Mouse (Mus musculus): Measurements from ENCODE around the gene Ttpal.

Ttpal gene

GRCm38 (mm10) chr2:163602101-163602971 lies at the start of gene Ttpal:
Gene Ttpal, plus strand, starts transcription at chr2:163602314.
- DNase-seq (ENCODE audit: low spot score in 2 of 2), result peak; percentile 71 to 80

GRCm38 (mm10) chr2:163552518-163552929 lies 49.6 kb upstream of the Ttpal start:
- peak in 1 of 2 experiments; percentile 5 for DNase-seq (ENCODE audit: low spot score in 2 of 2)

GRCm38 (mm10) chr2:163554425-163554982 lies 47.6 kb upstream of the Ttpal start:
- DNase-seq (ENCODE audit: low spot score in 2 of 2), result no peak

DNA sequence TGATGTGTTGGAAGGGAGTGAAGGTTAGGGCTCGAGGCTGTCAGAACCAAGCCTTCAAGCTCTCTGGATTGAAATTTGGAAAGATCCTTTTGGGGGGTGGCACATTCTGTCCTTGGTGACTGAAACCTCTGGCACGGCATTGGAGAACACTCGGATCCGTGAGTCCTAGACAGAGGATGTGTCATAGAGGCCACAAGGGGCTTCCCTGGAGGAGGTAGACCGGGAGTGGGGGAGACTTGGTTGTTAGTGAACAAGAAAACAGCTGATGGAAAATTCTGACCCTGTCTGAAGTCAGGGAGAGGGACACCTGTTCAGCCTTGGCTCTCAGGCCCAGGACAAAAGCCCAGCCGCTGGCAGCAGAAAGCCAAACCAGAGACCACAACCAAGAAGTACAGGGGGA lies 47.1 kb upstream of the Ttpal start:
- no peak for DNase-seq (ENCODE audit: low spot score in 2 of 2)

DNA sequence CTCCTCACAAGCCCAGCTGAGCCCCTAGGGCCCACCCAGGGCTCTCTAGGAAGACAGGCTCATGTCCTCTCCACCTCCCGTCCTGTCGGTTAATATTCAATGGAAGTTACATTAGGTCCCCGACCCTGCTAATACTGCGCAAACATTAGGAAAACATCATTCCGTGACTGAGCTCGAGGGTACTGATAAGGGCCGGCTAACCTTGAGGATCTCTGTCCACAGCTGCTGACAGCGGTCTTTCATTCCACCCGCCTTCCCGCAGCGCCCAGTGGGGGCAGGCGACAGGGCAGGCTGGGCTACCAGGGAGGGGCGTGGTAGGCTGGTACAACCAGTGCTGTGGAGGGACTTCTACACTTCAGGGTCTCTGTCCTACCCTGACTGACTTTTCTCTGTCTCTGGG lies 46.7 kb upstream of the Ttpal start:
- DNase-seq (ENCODE audit: low spot score in 2 of 2), result no peak

DNA sequence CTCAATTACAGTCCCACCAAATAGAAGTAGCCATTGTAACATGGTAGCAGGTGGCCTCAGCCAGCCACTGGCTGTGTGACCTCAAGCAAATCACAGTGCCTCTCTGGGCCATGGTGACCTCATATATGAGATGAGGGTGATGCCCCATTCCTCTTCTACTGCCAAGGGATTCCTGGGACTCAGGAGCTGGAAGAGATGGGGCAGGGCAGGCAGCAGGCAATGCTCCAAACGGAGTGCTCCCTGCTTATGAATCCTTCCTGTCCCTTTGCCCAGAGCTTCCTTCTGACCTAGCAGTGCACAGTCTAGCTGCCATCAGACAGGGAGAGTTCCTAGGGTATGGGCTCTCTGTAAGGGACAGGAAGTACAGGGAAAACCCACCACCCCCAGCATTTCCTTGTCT lies 43.6 kb upstream of the Ttpal start:
- no peak for DNase-seq (ENCODE audit: low spot score in 2 of 2)

- DNase-seq (ENCODE audit: low spot score in 2 of 2), result no peak
These were observed 42.9 kb upstream of the Ttpal start for GRCm38 (mm10) chr2:163559236-163559635.

DNA sequence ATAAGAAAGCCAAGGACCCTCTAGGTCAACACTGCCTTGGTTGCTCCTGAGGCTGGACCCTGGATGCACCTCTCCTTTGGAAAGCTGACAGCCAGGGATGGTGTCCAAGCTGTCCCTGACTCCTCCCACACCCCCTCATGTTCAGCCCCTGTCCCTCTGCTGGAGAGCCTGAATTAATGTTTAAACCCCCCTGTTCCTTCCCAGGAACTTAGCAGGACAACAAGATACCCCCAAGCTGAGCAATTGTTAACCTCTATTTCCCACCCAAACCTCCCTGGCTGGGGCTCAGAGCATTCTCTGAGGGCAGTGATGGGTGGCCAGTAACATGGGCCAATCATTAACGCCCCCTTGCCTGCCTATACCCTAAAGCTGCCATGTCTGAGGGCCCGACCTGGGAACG lies 41.9 kb upstream of the Ttpal start:
- DNase-seq (ENCODE audit: low spot score in 2 of 2), result no peak

- DNase-seq (ENCODE audit: low spot score in 2 of 2), result no peak
These were observed 40.7 kb upstream of the Ttpal start for GRCm38 (mm10) chr2:163561258-163561948.

DNA sequence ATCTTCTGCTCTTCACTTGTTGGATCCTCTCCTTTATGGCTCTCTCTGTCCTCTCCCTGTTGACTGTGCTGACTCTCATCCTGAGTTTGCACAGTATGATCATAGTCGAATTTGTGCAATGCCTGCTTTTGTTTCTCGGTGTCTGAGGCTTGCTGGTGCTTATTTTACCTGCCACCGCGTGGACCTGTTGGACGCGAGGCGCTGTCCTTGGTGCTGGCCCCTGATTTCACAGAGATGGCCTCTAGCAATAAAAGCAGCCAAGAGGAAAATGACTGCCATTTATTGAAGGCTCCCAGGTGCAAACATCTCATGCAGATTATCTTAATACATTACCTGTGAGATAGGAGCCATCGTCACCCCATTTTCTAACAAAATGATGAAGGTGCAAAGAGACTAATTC lies 37.5 kb upstream of the Ttpal start:
- peak in 1 of 2 experiments; percentile 21 for DNase-seq (ENCODE audit: low spot score in 2 of 2)

DNA sequence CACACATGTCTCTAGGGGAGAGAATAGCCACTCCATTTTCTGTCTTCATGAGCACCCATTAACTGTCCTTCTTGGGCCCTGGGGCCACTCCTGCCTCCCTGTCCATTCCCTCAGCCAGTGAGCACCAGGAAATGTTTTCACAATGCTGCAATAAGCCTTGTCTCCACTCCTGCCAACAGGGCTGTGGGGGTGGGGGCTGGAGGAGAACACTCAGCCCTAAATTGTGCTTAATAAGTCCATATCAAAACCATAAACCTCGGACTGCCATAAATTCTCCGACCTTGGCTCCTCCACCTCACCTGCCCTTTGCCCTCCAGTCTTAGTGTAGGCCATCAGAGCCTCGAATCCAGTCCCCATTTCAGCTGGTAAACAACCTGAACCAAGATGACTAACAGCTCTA lies 27.8 kb upstream of the Ttpal start:
- DNase-seq (ENCODE audit: low spot score in 2 of 2), result no peak

DNA sequence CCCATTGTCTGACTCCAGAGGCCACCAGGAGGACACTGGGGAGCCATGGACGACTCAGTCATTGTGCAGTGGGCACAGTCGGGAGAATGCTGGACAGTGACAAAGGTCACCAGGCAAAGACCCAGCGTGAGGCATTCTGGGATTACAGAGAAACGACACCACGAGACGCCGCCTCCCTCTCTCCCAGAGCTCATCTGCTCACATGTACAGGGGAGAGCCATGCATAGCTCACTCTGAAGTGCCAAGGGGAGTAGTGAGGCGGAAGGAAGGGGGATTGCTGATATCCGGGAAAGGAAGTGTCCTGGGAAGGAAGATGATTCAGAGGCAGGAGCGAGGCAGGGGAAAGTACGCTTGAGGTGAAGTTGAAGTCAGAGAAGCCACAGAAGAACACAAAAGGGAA lies 26.9 kb upstream of the Ttpal start:
- DNase-seq (ENCODE audit: low spot score in 2 of 2), result no peak

DNA sequence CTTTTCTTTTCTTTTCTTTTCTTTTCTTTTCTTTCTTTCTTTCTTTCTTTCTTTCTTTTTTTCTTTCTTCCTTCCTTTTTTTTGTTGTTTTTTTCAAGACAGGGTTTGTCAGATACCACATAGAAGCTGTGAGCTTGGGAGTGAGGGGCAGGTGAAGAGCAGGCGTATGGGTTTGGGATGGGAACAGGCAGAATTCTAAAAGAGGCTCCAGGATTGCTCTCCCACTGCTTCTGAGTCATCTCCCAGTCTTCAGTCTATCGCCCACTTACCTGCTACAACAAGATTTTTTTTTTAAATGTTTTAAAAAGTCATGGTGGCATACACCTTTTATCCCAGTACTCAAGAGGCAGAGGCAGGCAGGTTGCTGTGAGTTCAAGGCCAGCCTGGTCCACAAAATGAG lies 24.1 kb upstream of the Ttpal start:
- DNase-seq (ENCODE audit: low spot score in 2 of 2), result no peak

- DNase-seq (ENCODE audit: low spot score in 2 of 2), result peak in 1 of 2 experiments; percentile 25
These were observed 21.8 kb upstream of the Ttpal start for GRCm38 (mm10) chr2:163580069-163580945.

DNA sequence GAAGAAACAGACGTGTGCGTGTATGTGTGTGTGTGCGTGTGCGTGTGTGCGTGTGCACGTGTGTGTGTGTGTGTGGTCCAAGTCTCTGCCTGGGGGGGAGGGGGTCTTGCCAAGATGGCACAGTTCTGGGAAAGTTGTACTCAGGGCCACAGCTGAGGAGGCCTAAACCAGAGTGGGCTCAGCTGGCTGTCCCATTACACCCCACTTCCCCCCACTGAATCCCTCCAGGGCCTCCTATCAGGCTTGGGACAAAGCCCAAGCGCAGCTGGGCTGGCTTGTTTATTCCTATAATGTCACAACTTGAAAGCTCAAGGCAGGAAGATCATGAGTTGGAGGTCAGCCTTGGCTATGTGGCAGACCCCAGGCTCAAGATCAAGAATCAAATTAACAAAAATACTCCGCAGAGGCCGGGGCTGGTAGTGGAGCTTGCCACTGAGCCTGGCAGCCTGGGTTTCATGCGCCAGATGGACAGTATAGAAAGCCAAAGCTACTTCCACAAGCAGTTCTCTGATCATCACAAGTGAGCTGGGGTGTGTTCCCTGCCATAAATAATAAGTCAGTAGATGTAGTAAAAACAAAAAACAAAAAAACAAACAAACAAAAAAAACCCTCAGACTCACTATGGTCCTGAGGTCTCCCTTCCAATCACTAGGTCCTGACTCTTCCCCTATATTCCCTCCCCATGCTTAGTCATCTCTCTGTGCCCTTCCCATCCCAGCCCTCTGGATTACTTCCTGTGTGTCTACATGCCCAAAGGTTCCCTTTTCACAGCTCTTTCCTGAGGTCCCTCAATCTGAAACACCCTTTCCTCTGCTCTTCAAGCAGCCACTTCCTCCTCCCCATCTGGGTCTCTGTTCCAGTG lies 18.7 kb upstream of the Ttpal start:
- DNase-seq (ENCODE audit: low spot score in 2 of 2), result no peak

- no peak for DNase-seq (ENCODE audit: low spot score in 2 of 2)
These were observed 18.1 kb upstream of the Ttpal start for GRCm38 (mm10) chr2:163584088-163584426.

DNA sequence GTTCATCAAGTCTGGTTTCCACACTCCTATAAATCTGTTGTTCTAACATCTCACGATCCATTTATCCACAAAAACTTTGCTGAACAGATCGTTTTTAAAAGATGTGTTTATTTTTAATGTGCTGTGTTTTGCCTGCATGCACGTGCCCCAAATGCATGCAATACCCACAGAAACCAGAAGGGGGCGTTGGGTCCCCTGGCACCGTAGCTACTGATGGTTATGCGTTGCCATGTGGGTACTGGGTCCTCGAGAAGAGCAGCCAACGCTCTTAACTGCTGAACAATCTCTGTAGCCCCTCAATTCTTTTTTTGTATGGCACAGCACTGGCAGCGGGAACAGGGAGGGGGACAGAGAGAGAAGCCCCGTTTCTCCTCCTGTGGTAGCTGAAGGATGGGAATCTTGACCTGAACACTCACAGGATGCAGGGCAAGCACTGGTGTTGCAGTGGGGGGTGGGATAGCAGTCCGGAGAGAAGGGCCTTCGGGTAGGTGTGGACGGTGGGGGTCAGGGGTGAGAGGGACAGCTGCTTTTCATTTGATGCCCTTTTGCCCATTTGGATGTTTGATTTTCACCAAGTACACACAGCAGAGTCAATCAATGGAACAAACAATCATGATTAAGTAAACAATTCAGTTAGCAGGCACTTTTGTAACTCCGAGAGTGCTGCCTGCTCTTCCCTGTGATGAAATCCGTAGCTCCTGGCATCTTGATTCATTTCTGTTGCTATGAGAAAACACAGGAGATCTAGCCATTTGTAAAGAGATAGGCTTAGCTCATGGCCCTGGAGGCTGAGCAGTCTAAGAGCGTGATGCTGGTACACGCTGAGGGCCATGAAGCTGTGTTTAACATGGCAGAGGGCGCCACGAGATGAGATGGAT lies 15.5 kb upstream of the Ttpal start:
- DNase-seq (ENCODE audit: low spot score in 2 of 2), result no peak

GRCm38 (mm10) chr2:163587506-163587905 lies 14.6 kb upstream of the Ttpal start:
- no peak for DNase-seq (ENCODE audit: low spot score in 2 of 2)

DNA sequence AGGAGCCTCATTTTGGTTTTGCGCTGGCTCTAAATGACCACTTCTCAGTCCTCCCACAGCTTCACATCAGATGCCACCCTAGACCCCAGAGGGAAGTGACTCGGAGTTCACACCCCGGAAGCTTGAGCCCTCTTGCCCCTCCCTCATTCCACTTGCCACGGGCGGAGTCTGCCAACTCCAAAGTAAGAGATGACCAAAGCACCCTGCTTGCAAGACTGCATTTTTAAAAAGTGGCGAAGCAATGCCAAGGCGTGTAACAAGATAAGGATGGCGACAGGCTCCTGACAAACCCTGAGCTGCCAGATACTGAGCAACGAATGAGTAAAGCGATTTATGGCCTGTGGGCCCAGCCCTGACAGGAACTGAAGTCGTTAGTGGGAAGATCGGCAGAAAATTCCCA lies 11.9 kb upstream of the Ttpal start:
- no peak for DNase-seq (ENCODE audit: low spot score in 2 of 2)

DNA sequence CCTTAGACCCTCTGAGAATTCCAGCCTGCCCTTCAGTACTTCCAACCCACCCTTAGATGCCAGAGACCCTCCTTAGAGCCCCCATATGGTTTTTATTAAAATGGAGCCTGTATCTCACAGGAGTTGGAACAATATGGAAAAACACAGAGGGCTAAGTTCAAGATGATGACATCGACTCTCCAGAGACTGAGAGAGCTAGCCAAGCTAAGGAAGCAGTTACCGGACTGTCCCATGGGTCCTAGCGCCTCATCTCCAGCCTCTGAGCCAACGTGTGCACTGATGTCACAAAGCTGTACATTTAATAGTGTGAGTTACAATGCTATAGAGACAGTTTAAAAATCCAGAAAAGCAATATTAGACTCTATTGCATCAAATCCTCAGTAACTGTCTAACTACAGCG lies 11.1 kb upstream of the Ttpal start:
- DNase-seq (ENCODE audit: low spot score in 2 of 2), result no peak

Data from urinary bladder, adult 18-20 months (tissue).